Mouse (Mus musculus) retina, postnatal 7 days (tissue): ENCODE measurements around the gene Rasal2.
A peak's percentile ranks its signal among the peaks of the same experiment; 100 is the strongest.

ENCODE experiments used
- DNase-seq: peaks from one replicate; pipeline ENCODE4 v3.0.0-alpha.2; 2012; ENCODE audit warnings: low read depth, low spot score

The Rasal2 gene

GRCm38 (mm10) chr1:157141014-157141413 is 271.4 kb downstream of the Rasal2 start:
- no peak for DNase-seq

- no peak for DNase-seq
These were observed 274.5 kb downstream of the Rasal2 start for GRCm38 (mm10) chr1:157137854-157138241.

- DNase-seq: peak; percentile 4
These were observed 275.1 kb downstream of the Rasal2 start for GRCm38 (mm10) chr1:157137132-157137853.

GRCm38 (mm10) chr1:157128219-157128618 is 284.2 kb downstream of the Rasal2 start:
- no peak for DNase-seq

GRCm38 (mm10) chr1:157123836-157124235 is 288.6 kb downstream of the Rasal2 start:
- DNase-seq: no peak

- DNase-seq: no peak
These were observed 293.2 kb downstream of the Rasal2 start for GRCm38 (mm10) chr1:157119168-157119567.

- no peak for DNase-seq
These were observed 295.0 kb downstream of the Rasal2 start for GRCm38 (mm10) chr1:157117440-157117839.

GRCm38 (mm10) chr1:157114492-157114891 is 297.9 kb downstream of the Rasal2 start:
- no peak for DNase-seq

GRCm38 (mm10) chr1:157110287-157110835 is 302.0 kb downstream of the Rasal2 start:
- DNase-seq: no peak

- DNase-seq: no peak
These were observed 303.8 kb downstream of the Rasal2 start, which contains the start of gene Tex35 for GRCm38 (mm10) chr1:157108580-157108979. TSS of gene Tex35 (minus strand) at chr1:157108680.

GRCm38 (mm10) chr1:157101122-157101865 is 311.1 kb downstream of the Rasal2 start:
- no peak for DNase-seq

- no peak for DNase-seq
These were observed 316.9 kb downstream of the Rasal2 start for GRCm38 (mm10) chr1:157095534-157095933.

GRCm38 (mm10) chr1:157092622-157093021 is 319.8 kb downstream of the Rasal2 start:
- DNase-seq: no peak

GRCm38 (mm10) chr1:157092140-157092539 is 320.3 kb downstream of the Rasal2 start:
- DNase-seq: no peak

- DNase-seq: no peak
These were observed 321.6 kb downstream of the Rasal2 start for GRCm38 (mm10) chr1:157090835-157091234.

- DNase-seq: peak; percentile 57
These were observed 326.0 kb downstream of the Rasal2 start for GRCm38 (mm10) chr1:157086097-157086994.
